Mouse (Mus musculus) CH12.LX (cell line): ENCODE measurements at regions not wholly inside any gene's neighbourhood (a gene's known extent, or its start where the extent isn't known, plus 50 kb on each side); places are given as distances from the start of the nearest gene placed in this dataset.

Experiments used
- CHD2 ChIP-seq: IDR thresholded peaks from 2 replicates; pipeline ENCODE4 v1.6.1; 2011; ENCODE audit warnings: low read length, improper control_type of control experiment
- CTCF ChIP-seq, 2 experiments: IDR thresholded peaks in 1 of 2; conservative IDR thresholded peaks in 1 of 2; 2 replicates each; pipeline ENCODE4 v1.5.1; 2011 to 2012; ENCODE audit warnings: low read depth in 2 of 2, low read length in 2 of 2, improper control_type of control experiment in 1 of 2, inconsistent platforms in 1 of 2, mild to moderate bottlenecking in 1 of 2, moderate library complexity in 1 of 2
- E2F4 ChIP-seq: IDR thresholded peaks from 2 replicates; pipeline ENCODE4 v1.6.1; 2011; ENCODE audit warnings: low read depth, low read length, improper control_type of control experiment; ENCODE audit not compliant: insufficient replicate concordance
- ELF1 ChIP-seq: IDR thresholded peaks from 2 replicates; pipeline ENCODE4 v1.6.1; 2014; ENCODE audit warnings: low read depth, mild to moderate bottlenecking, inconsistent platforms, low read length, improper control_type of control experiment
- EP300 ChIP-seq: IDR thresholded peaks from 2 replicates; pipeline ENCODE4 v1.6.1; 2011; ENCODE audit warnings: low read length, improper control_type of control experiment
- HCFC1 ChIP-seq: IDR thresholded peaks from 2 replicates; pipeline ENCODE4 v1.6.1; 2012; ENCODE audit warnings: low read depth, mild to moderate bottlenecking, inconsistent platforms, low read length, improper control_type of control experiment
- MAZ ChIP-seq: IDR thresholded peaks from 2 replicates; pipeline ENCODE4 v1.6.1; 2012; ENCODE audit warnings: low read depth, mild to moderate bottlenecking, inconsistent platforms, low read length, improper control_type of control experiment, moderate library complexity
- MEF2A ChIP-seq: IDR thresholded peaks from 2 replicates; pipeline ENCODE4 v1.6.1; 2014; ENCODE audit warnings: low read depth, mild to moderate bottlenecking, inconsistent platforms, low read length, improper control_type of control experiment, borderline replicate concordance
- POLR2A ChIP-seq: IDR thresholded peaks from 2 replicates; pipeline ENCODE4 v1.6.1; 2011; ENCODE audit warnings: low read depth, mild to moderate bottlenecking, improper control_type of control experiment, low read length
- RCOR1 ChIP-seq: conservative IDR thresholded peaks from 2 replicates; pipeline ENCODE4 v1.6.1; 2012; ENCODE audit warnings: low read depth, mild to moderate bottlenecking, inconsistent platforms, low read length, improper control_type of control experiment
- TBP ChIP-seq: conservative IDR thresholded peaks from 2 replicates; pipeline ENCODE4 v1.6.1; 2011; ENCODE audit warnings: low read depth, low read length, improper control_type of control experiment
- UBTF ChIP-seq: IDR thresholded peaks from 2 replicates; pipeline ENCODE4 v1.6.1; 2012; ENCODE audit warnings: low read depth, mild to moderate bottlenecking, inconsistent platforms, low read length, improper control_type of control experiment, moderate library complexity
- USF2 ChIP-seq: conservative IDR thresholded peaks from 2 replicates; pipeline ENCODE4 v1.6.1; 2011; ENCODE audit warnings: low read depth, low read length, improper control_type of control experiment

DNA sequence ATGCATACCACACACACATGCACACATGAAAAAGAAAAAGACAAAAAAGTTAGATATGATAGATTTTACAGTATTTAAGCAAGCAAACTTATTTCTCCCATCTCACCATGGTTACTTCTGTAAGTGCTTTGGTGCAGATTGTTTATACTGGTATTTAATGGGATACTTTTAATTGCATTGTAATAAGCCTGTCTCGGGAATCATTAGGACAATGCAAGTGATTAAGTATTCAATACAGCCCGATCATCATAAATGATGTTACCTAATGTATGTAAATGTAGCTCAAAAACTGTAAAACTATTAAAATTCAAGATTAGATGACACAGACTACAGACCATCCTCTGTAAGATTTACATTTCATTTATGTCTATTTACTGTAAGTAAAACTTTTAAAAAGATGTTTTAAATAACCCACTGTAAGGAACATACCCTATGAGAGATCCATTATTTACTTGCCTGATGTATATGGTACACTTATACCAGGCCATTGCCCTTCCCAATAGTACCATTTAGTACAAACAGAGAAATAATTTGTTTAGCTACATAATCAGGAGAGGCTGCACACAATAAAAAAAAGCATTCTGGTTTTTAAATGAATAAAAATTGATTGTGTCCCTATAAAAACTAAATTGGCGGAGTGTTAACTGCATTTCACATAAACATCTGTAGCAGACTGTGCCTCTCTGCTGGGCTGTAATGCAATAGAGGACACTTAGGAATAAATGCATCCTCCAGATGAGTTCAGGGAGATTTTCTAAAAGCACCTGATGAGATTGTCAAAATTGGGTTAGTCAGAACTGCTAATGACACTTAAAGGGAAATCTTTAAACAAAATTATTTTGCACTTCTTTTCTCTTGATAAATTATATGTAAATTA, 1722.9 kb downstream of the 4930444P10Rik start:
- no peak for TF ChIP-seq CHD2
- TF ChIP-seq CTCF (conservative IDR thresholded peaks at IDR 0.05 in 1 of 2, IDR thresholded peaks at IDR 0.05 in 1 of 2; ENCODE audit: low read depth in 2 of 2, low read length in 2 of 2) = no peak
- no peak for TF ChIP-seq E2F4
- TF ChIP-seq EP300 = no peak
- TF ChIP-seq POLR2A = no peak
- TF ChIP-seq RCOR1 = no peak
- TF ChIP-seq UBTF = no peak
- no peak for TF ChIP-seq MAZ
- no peak for TF ChIP-seq USF2
- TF ChIP-seq ELF1 = no peak
- TF ChIP-seq TBP = no peak
- TF ChIP-seq MEF2A = no peak
- no peak for TF ChIP-seq HCFC1
